Mouse (Mus musculus): ENCODE data around the gene Cend1. TPM values are rescaled to one million over a fixed set of nuclear protein-coding genes. Genes with fewer than 3 reads are reported as not detected.
"Not testable (repeated sequence)": the region's sequence is repeated elsewhere in the genome, so short reads cannot be mapped to it uniquely, and the experiment has no call there.

The Cend1 gene
- total RNA-seq, 2 experiments from 2014 or later: not detected

DNA sequence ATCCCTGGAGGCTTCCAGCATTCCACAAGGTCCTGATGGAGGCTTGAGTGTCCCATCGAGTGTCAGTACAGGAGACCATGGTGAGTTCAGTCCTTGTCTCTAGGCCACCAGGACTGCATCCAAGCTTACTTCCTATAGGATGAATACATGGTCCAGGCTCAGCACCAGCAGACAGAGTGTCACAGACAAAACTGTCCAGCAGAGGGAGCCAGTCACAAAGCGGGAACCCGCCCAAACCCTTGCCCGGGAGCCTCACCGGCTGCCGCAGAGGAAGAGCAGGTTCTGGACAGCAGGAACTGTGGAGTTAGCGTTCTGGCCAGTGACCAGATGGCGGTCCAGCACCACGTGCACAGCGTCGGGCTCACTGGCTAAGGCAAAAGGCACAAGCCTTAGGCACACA is 20.5 kb downstream of the Cend1 start:
- ATAC-seq (replicated peaks; ENCODE audit: low FRiP score, low TSS enrichment, poor library complexity, severe bottlenecking): peak; percentile 74

DNA sequence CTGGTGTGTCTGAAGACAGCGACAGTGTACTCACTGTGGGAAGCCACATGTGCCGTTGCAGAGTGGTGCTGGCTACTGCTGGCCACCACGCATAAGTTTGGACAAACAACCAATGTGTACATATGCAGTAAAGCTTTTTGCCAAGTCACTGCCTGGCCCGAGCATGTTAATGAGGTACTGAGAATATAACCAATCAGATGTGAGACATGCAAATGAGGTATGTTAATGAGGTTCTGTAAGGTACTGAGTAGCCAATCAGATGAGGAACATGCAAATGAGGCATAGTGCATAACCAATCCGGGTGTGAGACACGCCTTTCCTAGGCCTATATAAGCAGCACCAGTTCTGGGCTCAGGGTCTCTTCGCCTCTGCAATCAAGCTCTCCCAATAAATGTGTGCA is 21.6 kb downstream of the Cend1 start:
- ATAC-seq (replicated peaks; ENCODE audit: low FRiP score, low TSS enrichment, poor library complexity, severe bottlenecking): not testable (repeated sequence)

DNA sequence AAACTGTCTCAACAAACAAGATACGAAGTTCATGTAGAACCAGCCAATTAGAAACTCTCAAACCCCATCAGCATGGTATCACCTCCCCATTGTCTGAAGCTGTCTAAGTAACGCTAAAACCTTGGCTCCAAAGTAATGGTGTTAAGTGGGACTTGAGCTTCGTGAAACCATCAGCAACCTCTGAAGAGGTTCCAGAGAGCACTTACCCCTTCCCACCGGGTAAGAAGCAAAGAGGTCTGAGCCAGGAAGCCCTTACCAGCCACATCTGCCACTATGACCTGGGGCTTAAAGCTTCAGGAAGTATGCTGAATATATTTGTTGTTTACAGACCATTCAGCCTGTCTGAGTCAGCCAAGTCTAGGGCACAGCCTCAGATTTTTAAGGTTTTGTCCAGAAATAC is 23.8 kb downstream of the Cend1 start:
- ATAC-seq (replicated peaks; ENCODE audit: low FRiP score, low TSS enrichment, poor library complexity, severe bottlenecking): no peak

DNA sequence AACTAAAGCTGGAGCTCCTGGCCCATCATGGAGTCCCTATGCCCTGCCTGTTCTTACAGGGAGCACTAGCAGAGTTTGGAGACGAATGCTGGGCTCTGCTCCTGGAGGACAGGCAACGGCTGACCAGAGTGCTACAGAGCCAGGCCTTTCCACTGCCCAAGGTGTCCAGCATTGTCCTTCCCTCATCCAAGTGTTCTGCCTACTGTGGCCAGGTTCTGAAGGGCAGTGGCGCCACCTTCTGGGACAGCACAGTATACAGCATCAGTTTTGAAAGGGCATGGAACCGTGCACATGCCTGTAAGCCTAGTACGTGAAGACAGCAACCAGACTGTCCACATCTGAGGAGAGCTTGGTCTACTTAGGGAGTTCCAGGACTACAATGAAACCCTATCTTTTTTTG is 26.0 kb downstream of the Cend1 start:
- peak; percentile 88 for ATAC-seq (replicated peaks; ENCODE audit: low FRiP score, low TSS enrichment, poor library complexity, severe bottlenecking)

DNA sequence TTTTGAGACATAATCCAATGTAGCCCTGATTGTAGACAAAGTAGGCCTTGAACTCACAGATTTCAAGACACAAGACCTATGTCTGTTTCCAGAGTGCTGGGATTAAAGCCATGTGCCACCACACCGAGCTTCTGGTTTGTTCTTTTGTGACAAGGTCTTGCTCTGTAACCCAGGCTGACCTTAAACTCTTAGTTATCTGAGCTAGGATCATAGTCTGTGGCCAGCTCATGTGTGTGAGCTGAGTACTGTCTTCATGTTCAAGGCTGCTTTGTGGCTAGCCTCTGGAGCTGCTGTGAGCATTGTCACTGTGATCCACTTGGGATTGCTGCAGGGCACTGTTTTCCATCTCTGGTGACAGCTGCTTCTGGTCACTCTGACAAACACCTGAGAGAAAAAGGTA is 33.9 kb downstream of the Cend1 start:
- ATAC-seq (replicated peaks; ENCODE audit: low FRiP score, low TSS enrichment, poor library complexity, severe bottlenecking): no peak

DNA sequence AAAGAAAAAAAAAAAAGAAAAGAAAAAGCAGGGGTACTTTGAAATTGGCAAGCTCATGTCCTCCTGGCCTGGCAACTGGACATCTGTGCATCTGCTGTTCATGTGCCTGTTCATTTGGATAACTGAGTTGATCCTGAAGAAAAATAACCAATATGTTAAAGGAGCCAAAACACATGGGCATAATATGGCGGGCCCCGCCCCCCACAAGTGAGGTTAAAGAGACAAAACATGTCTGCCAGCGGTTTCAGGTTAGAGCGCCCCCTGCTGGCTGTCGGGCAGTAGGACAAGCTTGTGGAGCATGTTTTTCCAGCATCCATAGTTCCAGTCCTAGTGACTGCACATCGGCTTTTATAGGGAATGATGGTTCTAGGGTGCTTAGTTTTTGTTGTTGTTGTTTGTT is 34.5 kb downstream of the Cend1 start:
- ATAC-seq (replicated peaks; ENCODE audit: low FRiP score, low TSS enrichment, poor library complexity, severe bottlenecking): 0 out of 2 replicates have a peak, but pooled peaks have one; percentile 11

DNA sequence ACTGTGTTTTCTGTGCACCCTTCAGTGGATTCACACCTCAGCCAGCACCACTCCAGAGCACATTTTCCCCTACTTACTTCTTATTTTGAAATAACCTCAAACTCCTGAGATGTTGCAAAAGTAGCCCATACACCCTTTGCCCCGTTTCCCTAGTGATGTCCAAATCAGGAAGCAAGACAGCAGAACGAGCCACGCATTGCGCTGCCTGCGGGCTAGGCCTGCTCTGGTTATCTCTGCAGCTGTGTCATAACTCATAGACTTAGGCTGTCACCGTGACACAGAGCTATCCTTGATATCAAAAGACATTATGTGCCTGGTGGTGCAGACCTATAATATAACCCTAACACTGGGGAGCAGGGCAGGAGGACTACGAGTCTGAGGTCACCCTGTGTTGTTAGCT is 35.1 kb downstream of the Cend1 start:
- ATAC-seq (replicated peaks; ENCODE audit: low FRiP score, low TSS enrichment, poor library complexity, severe bottlenecking): peak; percentile 64

DNA sequence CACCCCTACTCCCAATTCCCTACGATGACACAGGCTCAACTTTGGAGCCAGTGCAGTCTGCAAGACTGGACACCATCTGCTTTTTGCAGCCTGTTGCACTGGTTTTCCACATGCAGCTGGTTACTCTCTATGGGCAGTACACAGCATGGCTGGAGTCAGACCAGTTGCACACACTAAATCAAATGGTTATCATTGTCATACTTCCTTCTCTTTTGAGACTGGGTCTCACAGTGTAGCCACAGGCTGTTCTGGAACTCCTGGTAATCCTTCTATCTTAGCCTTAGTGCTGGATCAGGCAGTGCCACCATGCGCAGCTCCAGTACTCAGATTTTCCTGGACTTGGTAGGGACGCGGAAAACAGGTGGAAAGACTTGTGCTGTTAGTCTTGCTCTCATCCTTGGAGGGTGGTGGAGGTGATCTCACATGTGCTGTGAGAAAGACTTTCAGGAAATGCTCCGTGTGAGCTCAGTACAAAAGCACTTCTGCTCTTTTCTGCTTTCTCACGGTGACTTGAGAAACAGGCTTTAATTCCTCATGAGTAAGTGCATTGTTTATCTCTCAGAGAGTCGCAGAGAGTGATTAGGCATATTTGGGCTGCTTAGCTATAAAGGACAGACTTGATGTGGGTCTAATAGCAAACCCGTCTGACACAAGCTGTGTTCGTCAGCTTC is 36.6 kb downstream of the Cend1 start:
- ATAC-seq (replicated peaks; ENCODE audit: low FRiP score, low TSS enrichment, poor library complexity, severe bottlenecking): peak; percentile 43

DNA sequence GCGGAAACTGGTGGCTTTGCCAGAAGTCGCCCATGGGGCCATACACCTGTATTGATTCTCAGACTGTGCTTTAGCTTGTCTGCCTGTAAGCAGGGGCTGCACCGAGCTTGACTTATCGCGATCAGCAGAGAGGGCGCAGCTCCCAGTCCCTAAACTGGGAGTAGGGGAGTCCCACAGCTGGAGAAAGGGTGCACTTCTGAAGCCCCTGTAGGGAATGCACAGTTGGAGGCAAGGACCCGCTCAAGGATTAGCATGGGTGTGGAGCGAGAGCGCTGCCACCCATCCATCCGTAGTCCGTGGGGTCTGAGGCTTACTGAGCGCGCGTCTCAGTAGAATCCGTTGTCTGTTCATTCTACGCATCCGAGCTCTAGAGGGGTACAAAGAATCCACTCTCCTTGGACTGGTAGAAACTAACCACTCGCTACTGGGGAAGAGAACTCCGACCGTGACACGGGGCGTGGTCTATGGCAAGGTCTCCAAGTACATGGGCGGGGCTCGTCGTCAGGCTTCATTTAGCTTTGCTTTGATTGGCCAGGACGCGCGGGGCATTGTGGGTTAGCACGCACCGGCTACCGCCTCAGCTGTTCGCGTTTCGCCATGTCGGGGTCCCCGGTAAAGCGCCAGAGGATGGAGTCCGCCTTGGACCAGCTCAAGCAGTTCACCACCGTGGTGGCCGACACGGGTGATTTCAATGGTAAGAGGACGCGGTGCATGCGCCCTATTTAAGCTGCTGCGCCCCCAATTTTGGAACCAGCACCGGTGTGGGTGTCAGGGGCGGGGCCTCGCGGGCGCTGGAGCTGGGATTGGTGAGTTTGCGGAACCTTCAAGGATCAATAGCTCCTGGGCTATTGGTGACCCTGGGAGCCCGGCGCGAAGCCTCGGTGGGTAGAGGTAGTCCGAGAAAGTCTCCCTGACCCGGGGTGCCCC is 37.4 kb downstream of the Cend1 start, which contains the start of gene Taldo1:
TSS of gene Taldo1 (plus strand) at position 575 of the 927 bp plus-strand sequence.
- ATAC-seq (replicated peaks; ENCODE audit: low FRiP score, low TSS enrichment, poor library complexity, severe bottlenecking): peak; percentile 72

DNA sequence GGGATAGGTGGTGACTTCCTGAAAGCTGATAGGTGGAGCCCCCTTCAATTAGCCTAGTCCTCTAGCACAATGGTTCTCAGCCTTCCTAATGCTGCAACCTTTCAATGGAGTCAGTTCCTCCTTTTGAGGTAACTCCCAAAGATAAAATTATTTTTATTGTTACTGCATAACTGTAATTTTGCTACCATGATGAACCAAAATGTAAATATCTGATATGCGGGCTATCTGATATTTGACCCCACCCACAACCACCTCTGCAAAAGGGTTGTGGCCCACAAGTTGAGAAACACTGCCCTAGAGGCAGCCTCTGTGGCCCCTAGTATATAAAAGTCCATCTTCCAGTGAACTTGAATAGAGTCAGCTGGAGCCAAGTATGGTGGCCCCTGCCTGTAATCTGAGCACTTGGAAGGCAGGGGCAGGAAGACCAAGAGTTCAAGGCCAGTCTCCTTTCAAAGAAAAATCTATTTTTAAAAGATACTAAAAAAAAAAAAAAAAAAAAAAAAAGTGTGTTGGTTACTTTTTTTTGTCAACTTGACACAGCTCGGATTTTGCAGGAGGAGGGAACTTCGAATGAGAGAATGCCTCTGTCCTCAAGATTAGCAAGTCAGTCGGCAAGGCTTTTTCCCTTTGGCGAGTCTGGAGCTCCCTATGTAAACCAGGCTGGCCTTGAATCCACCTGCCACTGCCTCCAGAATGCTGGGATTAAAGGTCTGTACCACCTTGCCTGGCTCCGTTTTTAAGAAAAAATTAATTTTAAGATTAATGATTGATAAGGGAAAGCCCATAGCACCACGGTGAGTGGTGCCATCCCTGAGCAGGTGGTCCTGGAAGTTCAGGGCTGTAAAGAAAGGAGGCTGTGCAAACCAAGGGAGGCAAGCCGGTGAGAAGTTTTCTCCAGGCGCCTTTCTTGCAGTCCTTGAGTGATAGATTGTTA is 38.7 kb downstream of the Cend1 start:
- ATAC-seq (replicated peaks; ENCODE audit: low FRiP score, low TSS enrichment, poor library complexity, severe bottlenecking): no peak

DNA sequence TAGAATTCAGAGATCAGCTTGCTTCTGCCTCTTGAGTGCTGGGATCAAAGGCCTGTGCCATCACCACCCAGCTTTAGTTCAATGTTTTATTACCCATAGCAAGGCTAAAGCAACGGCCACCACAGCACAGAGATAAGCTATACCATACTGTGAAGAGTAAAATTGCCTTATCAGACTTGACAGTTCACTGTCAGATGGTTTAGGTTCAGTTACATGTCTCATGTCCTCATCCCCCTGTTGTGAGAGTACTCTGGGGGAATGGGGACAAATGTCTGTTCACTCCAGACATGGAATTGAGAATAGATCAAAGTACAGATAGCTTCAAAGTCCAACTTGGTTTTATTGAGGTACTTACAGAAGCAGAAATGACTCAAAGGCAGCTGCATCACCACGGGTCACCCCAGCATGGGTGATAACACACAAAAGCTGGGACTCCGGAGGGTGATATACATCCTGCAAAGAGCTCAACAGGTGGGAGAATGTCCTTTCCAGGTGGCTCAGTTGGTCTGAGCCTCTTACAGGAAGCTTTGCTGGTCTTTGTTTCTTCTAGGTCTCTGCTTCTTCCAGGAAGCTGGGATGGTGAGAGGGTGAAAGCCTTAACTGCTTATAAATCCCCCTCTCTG is 40.7 kb downstream of the Cend1 start:
- ATAC-seq (replicated peaks; ENCODE audit: low FRiP score, low TSS enrichment, poor library complexity, severe bottlenecking): peak; percentile 17

DNA sequence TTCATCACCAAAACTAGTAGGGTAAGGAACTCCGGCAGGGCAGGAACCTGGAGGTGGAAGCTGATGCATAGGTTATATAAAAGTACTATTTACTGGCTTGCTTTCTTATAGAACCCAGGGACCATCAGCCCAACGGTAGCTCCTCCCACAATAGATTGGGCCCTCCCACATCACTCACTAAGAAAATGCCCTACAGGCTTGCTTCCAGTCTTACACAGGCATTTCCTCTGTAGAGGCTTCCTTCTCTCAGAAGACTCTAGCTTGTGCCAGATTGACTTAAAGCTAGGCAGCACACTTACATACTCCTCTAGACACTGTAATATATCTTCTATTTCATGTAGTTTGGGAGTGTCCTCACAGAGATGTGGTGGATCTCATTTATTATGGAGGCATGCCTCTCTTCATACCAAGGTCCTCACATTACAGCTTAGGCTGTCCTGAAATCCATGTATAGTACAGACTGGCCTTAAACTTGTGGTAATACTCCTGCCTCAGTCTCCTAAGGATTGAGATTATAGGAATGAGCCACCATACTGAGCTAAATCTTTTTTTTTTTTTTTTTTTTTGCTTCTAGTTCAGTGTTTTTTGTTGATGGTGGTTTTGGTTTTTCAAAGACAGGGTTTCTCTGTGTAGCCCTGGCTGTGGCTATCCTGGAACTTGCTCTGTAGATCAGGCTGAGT is 41.3 kb downstream of the Cend1 start:
- no peak for ATAC-seq (replicated peaks; ENCODE audit: low FRiP score, low TSS enrichment, poor library complexity, severe bottlenecking)

DNA sequence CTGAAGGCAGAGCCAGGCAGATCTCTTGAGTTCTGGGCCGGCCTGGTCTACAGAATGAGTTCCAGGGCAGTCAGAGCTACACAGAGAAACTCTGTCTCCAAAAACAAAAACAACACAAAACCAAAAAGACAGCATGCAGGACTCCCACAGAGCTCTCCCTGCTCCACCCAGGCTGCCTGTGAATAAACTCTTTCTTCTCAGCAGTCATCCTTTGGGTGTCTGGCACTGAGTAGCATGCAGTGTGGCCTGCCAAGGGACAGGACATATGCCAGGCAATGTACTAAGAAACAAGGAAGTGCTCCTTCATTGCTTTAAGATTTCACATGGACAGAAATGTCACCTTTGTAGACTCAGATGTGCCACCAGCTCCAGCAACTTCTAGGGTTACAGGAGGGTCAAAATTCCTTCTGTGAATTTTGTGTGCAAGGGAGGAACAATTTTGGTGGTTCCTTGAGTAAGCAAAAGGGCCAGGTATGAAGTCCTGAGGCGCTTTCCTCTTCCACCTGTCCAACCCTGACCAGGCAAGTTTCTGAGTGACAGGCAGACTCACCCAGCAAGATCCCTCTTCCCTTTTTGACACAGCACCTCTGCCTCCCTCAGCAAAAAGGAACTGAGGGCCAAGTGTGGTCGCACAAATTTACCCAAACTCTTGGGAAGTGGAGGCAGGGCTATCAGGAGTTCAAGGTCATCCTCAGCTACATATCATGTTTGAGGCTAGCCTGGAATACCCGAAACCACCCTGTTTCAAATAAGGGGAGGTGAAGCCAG is 48.0 kb downstream of the Cend1 start:
- ATAC-seq (replicated peaks; ENCODE audit: low FRiP score, low TSS enrichment, poor library complexity, severe bottlenecking): no peak

DNA sequence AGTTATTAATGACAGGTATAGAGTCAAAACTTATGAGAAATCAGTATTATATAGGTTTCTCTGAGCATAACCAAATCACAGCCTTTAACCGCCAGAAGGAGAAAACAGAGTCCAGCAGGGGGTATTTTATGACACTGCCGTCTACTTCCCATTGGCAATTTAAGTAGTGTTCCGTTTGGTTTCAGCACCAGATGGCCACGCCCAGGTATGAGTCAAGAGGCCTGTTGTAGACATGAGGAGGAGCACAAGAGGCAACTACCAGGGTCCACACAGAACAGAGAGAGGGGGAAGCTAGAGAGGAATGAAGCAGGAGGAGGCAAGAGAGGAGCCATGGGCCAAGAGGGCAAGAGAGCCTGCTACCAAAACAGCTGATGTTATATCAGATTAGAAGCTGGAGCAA is 49.7 kb downstream of the Cend1 start:
- peak; percentile 24; the same call in 1 of the 2 replicates for ATAC-seq (replicated peaks; ENCODE audit: low FRiP score, low TSS enrichment, poor library complexity, severe bottlenecking)

Measured in megakaryocyte-erythroid progenitor cell, adult 5-6 weeks (primary cell).